Mouse (Mus musculus) erythroid progenitor cell, adult 5-6 weeks (primary cell): ENCODE results near the gene Ctdsp2. TPM values are rescaled to one million over a fixed set of nuclear protein-coding genes. Genes with fewer than 3 reads are reported as not detected.

Source experiments
- ATAC-seq: replicated peaks from 2 replicates; pipeline ENCODE4 v1.8.0; 2016; ENCODE audit warnings: moderate number of reproducible peaks, mild to moderate bottlenecking, moderate TSS enrichment, inconsistent platforms; ENCODE audit not compliant: poor library complexity, low FRiP score, severe bottlenecking
- total RNA-seq, 2 experiments: library from RNA; stranded (forward) in 1 of 2; stranded (reverse) in 1 of 2; fragments of 150-400 nt in 1 of 2; fragments of 186-747, 209-891 nt in 1 of 2; gene quantifications; 2 replicates each; pipeline versions ENCODE4 v1.2.3 to v1.2.4; 2015 to 2017; ENCODE audit warnings: low replicate concordance in 2 of 2

Gene Ctdsp2
- total RNA-seq, 2 experiments from 2014 or later: 8.5 to 19.7 TPM

DNA sequence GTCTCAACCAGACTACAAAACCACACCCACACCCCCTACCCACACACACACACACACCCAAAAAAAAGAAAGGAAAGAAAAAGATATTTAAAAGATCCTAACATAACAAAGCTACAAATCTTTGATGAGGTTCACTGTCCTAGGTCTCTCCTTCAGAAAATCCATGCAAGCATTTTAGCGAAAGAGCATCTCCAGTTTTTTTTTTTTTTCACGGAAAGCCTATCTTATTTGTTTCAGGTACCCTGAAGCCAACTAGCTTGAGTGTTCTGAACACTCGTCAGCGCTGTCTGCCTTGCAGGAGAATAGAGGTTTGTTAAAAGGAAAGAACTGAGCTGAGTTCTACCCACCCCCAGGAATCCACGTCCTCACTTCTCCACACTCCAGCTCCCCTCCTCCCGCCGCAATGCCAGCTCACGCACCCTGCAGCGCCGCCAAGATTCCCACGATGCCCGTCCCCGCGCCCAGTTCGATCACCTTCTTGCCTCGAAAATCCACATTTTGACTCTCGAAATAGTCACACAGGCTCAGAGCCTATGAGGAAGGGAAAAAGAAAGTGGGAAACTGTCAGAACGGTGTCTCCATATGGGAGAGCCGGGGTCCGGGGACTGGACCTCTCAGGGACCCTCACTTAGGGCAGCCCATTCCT, 62.2 kb downstream of the Ctdsp2 start:
- ATAC-seq: no peak

DNA sequence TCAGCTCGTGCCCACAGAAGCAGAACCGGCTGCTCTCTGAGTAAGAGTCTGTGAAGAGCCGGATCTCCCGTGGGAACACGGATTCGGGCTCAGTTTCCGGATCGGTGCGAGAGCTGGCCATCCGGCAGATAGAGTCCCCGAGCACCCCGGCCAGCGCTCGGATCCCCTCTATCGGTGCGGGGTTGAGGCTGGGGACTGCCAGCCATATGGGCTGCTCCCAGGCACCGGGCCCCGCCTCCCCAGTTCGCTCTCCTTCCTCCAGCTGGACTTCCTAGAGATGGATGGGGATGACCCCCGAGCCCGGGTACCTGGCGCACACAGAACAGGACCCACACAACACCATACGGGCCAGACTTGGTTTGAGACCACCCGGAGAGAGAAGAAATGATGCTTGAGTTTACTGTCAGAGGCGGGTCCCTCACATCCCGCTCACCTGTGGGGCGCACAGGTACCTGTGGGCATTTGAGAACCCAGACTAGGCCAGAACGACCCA, 62.8 kb downstream of the Ctdsp2 start, which contains the start of the genes Mettl1 and Eef1akmt3:
Gene Mettl1 (plus strand): TSS at position 141 of the 493 bp plus-strand sequence.
Gene Eef1akmt3 (minus strand): TSS at position 240 of the 493 bp plus-strand sequence.
- no peak for ATAC-seq

- peak; percentile 53 for ATAC-seq
These were observed 63.3 kb downstream of the Ctdsp2 start for GRCm38 (mm10) chr10:127041774-127042338.

DNA sequence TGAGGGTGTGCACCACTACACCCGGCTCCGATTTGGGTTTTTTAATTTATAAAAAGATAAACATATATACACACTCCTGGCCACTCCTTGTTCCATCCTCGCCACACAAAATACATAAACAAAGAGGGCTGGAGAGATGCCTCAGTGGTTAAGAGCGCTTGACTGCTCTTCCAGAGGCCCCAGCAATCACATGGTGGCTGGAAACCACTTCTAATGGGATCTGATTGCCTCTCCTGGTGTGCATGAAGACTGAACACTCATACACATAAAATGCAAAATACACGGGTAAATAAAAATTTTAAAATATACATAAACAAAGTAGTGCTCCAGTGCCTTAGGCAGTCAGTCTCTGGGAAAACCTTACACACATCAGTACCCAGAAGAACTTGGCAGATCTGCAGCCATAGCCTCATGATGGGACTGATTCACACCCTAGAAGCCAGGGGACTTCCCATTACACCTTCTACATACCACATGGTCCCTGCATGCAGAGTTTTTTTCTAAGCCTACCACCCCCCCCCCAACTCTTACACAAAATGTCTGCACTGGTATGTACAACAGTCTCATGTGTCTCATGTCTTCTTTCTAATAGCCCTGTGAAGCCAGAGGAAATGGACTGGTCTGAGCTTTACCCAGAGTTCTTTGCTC, 64.1 kb downstream of the Ctdsp2 start:
- ATAC-seq: no peak

DNA sequence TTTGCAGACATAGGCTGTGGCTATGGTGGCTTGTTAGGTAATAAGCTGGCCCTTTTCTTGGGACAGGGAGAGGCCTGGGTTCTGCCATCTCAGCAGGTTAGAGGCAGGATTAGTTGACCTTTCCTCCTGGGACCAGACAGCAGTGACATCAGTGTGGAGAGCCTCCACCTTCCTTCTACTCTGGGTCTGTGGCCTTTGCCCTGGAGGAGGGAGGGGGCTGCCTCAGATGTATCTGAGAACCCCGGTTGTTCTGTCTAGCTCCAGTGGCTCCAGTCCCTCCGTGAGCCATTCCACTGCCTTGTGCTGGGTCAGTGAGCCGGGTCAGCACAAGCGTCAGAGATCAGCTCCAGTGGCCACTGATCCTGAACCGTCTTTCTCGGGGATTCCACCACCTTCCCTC, 64.7 kb downstream of the Ctdsp2 start:
- no peak for ATAC-seq

DNA sequence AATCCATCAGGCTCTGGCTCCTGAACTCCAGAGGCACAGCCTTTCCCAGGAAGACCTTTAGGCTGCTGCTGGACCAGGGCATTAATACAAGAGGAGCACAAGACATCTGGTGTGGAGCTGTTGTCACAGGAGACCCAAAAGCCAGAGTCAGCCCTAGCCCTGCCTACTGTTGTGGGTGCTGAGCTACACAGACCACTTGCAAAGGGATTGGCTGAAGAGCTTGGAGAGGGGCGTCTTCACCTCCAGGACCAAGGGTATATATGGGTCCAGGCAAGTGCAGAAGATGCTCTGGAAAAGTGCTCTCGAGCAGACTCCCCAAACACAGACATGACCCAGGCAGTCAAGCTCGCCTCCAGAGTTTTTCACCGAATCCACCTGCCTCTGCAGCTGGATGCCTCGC, 69.4 kb downstream of the Ctdsp2 start, which contains the start of gene Cyp27b1:
Gene Cyp27b1 (plus strand): TSS at position 297 of the 400 bp plus-strand sequence.
- ATAC-seq: no peak

- no peak for ATAC-seq
These were observed 70.3 kb downstream of the Ctdsp2 start for GRCm38 (mm10) chr10:127048608-127049394.

Other genes with a start within 250 kb of the Ctdsp2 start
- gene Atp23, start 77.4 kb upstream of the Ctdsp2 start, total RNA-seq (2015; ENCODE audit: low replicate concordance): 3.6 TPM in 1 of 2 replicates, not detected in the other
- gene Atp23, start 77.4 kb upstream of the Ctdsp2 start, total RNA-seq (2017; ENCODE audit: low replicate concordance): 0.51 and 1.7 TPM in 2 replicates
- not detected in 2 replicates for gene Avil, start 22.0 kb downstream of the Ctdsp2 start, total RNA-seq (2015; ENCODE audit: low replicate concordance)
- gene Avil, start 22.0 kb downstream of the Ctdsp2 start, total RNA-seq (2017; ENCODE audit: low replicate concordance): not detected in 2 replicates
- gene Tsfm, start 52.1 kb downstream of the Ctdsp2 start, total RNA-seq (2015; ENCODE audit: low replicate concordance): 12.6 and 14.4 TPM in 2 replicates
- gene Tsfm, start 52.1 kb downstream of the Ctdsp2 start, total RNA-seq (2017; ENCODE audit: low replicate concordance): 4.2 and 6.5 TPM in 2 replicates
- gene Mettl1, start 62.7 kb downstream of the Ctdsp2 start, total RNA-seq (2015; ENCODE audit: low replicate concordance): 3.4 and 6.5 TPM in 2 replicates
- gene Mettl1, start 62.7 kb downstream of the Ctdsp2 start, total RNA-seq (2017; ENCODE audit: low replicate concordance): 0.23 and 1.9 TPM in 2 replicates
- gene Eef1akmt3, start 62.8 kb downstream of the Ctdsp2 start, total RNA-seq (2015; ENCODE audit: low replicate concordance): not detected in 2 replicates
- not detected in 2 replicates for gene Eef1akmt3, start 62.8 kb downstream of the Ctdsp2 start, total RNA-seq (2017; ENCODE audit: low replicate concordance)
- gene Cyp27b1, start 69.5 kb downstream of the Ctdsp2 start, total RNA-seq (2015; ENCODE audit: low replicate concordance): not detected in 2 replicates
- not detected in 2 replicates for gene Cyp27b1, start 69.5 kb downstream of the Ctdsp2 start, total RNA-seq (2017; ENCODE audit: low replicate concordance)
- not detected in 2 replicates for gene March9, start 81.5 kb downstream of the Ctdsp2 start, total RNA-seq (2015; ENCODE audit: low replicate concordance)
- not detected in 2 replicates for gene March9, start 81.5 kb downstream of the Ctdsp2 start, total RNA-seq (2017; ENCODE audit: low replicate concordance)
- 84.3 and 107 TPM in 2 replicates for gene Cdk4, start 84.8 kb downstream of the Ctdsp2 start, total RNA-seq (2015; ENCODE audit: low replicate concordance)
- 42.7 and 99.2 TPM in 2 replicates for gene Cdk4, start 84.8 kb downstream of the Ctdsp2 start, total RNA-seq (2017; ENCODE audit: low replicate concordance)
- 13.0 and 18.0 TPM in 2 replicates for gene Tspan31, start 91.5 kb downstream of the Ctdsp2 start, total RNA-seq (2015; ENCODE audit: low replicate concordance)
- gene Tspan31, start 91.5 kb downstream of the Ctdsp2 start, total RNA-seq (2017; ENCODE audit: low replicate concordance): 6.6 and 8.5 TPM in 2 replicates
- gene Agap2, start 96.6 kb downstream of the Ctdsp2 start, total RNA-seq (2015; ENCODE audit: low replicate concordance): 1.1 and 3.8 TPM in 2 replicates
- gene Agap2, start 96.6 kb downstream of the Ctdsp2 start, total RNA-seq (2017; ENCODE audit: low replicate concordance): 2.2 and 51.8 TPM in 2 replicates
- 36.5 and 37.5 TPM in 2 replicates for gene Os9, start 142.4 kb downstream of the Ctdsp2 start, total RNA-seq (2015; ENCODE audit: low replicate concordance)
- gene Os9, start 142.4 kb downstream of the Ctdsp2 start, total RNA-seq (2017; ENCODE audit: low replicate concordance): 57.2 and 70.0 TPM in 2 replicates
- 25.2 and 34.2 TPM in 2 replicates for gene B4galnt1, start 186.5 kb downstream of the Ctdsp2 start, total RNA-seq (2015; ENCODE audit: low replicate concordance)
- gene B4galnt1, start 186.5 kb downstream of the Ctdsp2 start, total RNA-seq (2017; ENCODE audit: low replicate concordance): 10.7 and 14.0 TPM in 2 replicates
- gene Slc26a10, start 201.9 kb downstream of the Ctdsp2 start, total RNA-seq (2015; ENCODE audit: low replicate concordance): not detected in 2 replicates
- not detected in 2 replicates for gene Slc26a10, start 201.9 kb downstream of the Ctdsp2 start, total RNA-seq (2017; ENCODE audit: low replicate concordance)
- 0.72 TPM in 1 of 2 replicates, not detected in the other for gene Arhgef25, start 211.4 kb downstream of the Ctdsp2 start, total RNA-seq (2015; ENCODE audit: low replicate concordance)
- 0.13 and 10.1 TPM in 2 replicates for gene Arhgef25, start 211.4 kb downstream of the Ctdsp2 start, total RNA-seq (2017; ENCODE audit: low replicate concordance)
- 18.9 and 22.0 TPM in 2 replicates for gene Dtx3, start 217.0 kb downstream of the Ctdsp2 start, total RNA-seq (2015; ENCODE audit: low replicate concordance)
- gene Dtx3, start 217.0 kb downstream of the Ctdsp2 start, total RNA-seq (2017; ENCODE audit: low replicate concordance): 6.3 and 11.9 TPM in 2 replicates
- 31.4 and 61.6 TPM in 2 replicates for gene Pip4k2c, start 232.9 kb downstream of the Ctdsp2 start, total RNA-seq (2015; ENCODE audit: low replicate concordance)
- 37.8 and 46.2 TPM in 2 replicates for gene Pip4k2c, start 232.9 kb downstream of the Ctdsp2 start, total RNA-seq (2017; ENCODE audit: low replicate concordance)